Mouse (Mus musculus): ENCODE results near the gene Ugt1a6b. TPM values are rescaled to one million over a fixed set of nuclear protein-coding genes. Genes with fewer than 3 reads are reported as not detected.

Ugt1a6b gene
- polyA plus RNA-seq, 1 experiment from 2014 or later = not detected

GRCm38 (mm10) chr1:88232664-88233380 is 129.8 kb downstream of the Ugt1a6b start:
- 63% methylated on average over 3 of the region's 3 CpGs for WGBS
- H3K27ac ChIP-seq (ENCODE audit: low read depth, low read length) = no peak overlapping the region
- no peak for ATAC-seq (replicated peaks; ENCODE audit: low FRiP score)

GRCm38 (mm10) chr1:88233421-88234247 is 130.6 kb downstream of the Ugt1a6b start:
- H3K9ac ChIP-seq (ENCODE audit: low read length) = no peak overlapping the region
- no peaks in the 10 kb centered on the region for H3K4me1 ChIP-seq (replicated peaks; ENCODE audit: control insufficient read depth, insufficient read depth, low read length)
- peaks cover 96% of the 10 kb centered on the region for H3K9me3 ChIP-seq (ENCODE audit: control insufficient read depth, low read length)
- 71% methylated on average over 14 of the region's 14 CpGs for WGBS
- no peak for ATAC-seq (replicated peaks; ENCODE audit: low FRiP score)
- H3K27me3 ChIP-seq (ENCODE audit: control insufficient read depth, insufficient read depth, low read length) = no peaks in the 10 kb centered on the region
- no peak for DNase-seq (ENCODE audit: low spot score)
- H3K4me3 ChIP-seq (ENCODE audit: low read depth, low read length) = no peak overlapping the region
- H3K36me3 ChIP-seq (ENCODE audit: control insufficient read depth, insufficient read depth, low read length) = no peaks in the 10 kb centered on the region
- H3K4me2 ChIP-seq (ENCODE audit: low read depth, low read length, severe bottlenecking) = no peak overlapping the region
- H3K27ac ChIP-seq (ENCODE audit: low read depth, low read length) = no peak overlapping the region

More at GRCm38 (mm10) chr1:88232664-88233380, 129.8 kb downstream of the Ugt1a6b start:
- Histone ChIP-seq H3K9ac (ENCODE audit: low read length) (no peak overlapping the region), H3K9me3 (ENCODE audit: control insufficient read depth, low read length) (peaks cover 97% of the 10 kb centered on the region), H3K27me3 (ENCODE audit: control insufficient read depth, insufficient read depth, low read length) (no peaks in the 10 kb centered on the region), H3K4me1 (replicated peaks; ENCODE audit: control insufficient read depth, insufficient read depth, low read length) (no peaks in the 10 kb centered on the region), H3K4me3 (ENCODE audit: low read depth, low read length) (no peak overlapping the region), H3K4me2 (ENCODE audit: low read depth, low read length, severe bottlenecking) (no peak overlapping the region), H3K36me3 (ENCODE audit: control insufficient read depth, insufficient read depth, low read length) (no peaks in the 10 kb centered on the region)
- no peak for DNase-seq (ENCODE audit: low spot score)

GRCm38 (mm10) chr1:88234248-88234610 is 131.2 kb downstream of the Ugt1a6b start:
- Histone ChIP-seq H3K27me3 (ENCODE audit: control insufficient read depth, insufficient read depth, low read length) (no peaks in the 10 kb centered on the region), H3K4me2 (ENCODE audit: low read depth, low read length, severe bottlenecking) (no peak overlapping the region), H3K4me3 (ENCODE audit: low read depth, low read length) (no peak overlapping the region), H3K27ac (ENCODE audit: low read depth, low read length) (no peak overlapping the region), H3K9ac (ENCODE audit: low read length) (no peak overlapping the region), H3K4me1 (replicated peaks; ENCODE audit: control insufficient read depth, insufficient read depth, low read length) (no peaks in the 10 kb centered on the region), H3K36me3 (ENCODE audit: control insufficient read depth, insufficient read depth, low read length) (no peaks in the 10 kb centered on the region), H3K9me3 (ENCODE audit: control insufficient read depth, low read length) (peaks cover 96% of the 10 kb centered on the region)
- 64% methylated on average over 4 of the region's 4 CpGs for WGBS
- ATAC-seq (replicated peaks; ENCODE audit: low FRiP score) = no peak
- no peak for DNase-seq (ENCODE audit: low spot score)

- DNase-seq (ENCODE audit: low spot score) (no peak), ATAC-seq (replicated peaks; ENCODE audit: low FRiP score) (no peak)
- Histone ChIP-seq H3K4me3 (ENCODE audit: low read depth, low read length) (no peak overlapping the region), H3K4me1 (replicated peaks; ENCODE audit: control insufficient read depth, insufficient read depth, low read length) (no peaks in the 10 kb centered on the region), H3K27me3 (ENCODE audit: control insufficient read depth, insufficient read depth, low read length) (no peaks in the 10 kb centered on the region), H3K9me3 (ENCODE audit: control insufficient read depth, low read length) (peaks cover 96% of the 10 kb centered on the region), H3K4me2 (ENCODE audit: low read depth, low read length, severe bottlenecking) (no peak overlapping the region), H3K9ac (ENCODE audit: low read length) (no peak overlapping the region), H3K27ac (ENCODE audit: low read depth, low read length) (no peak overlapping the region), H3K36me3 (ENCODE audit: control insufficient read depth, insufficient read depth, low read length) (no peaks in the 10 kb centered on the region)
- WGBS = 47% methylated on average over 5 of the region's 5 CpGs
Observed at GRCm38 (mm10) chr1:88234646-88235045, 131.6 kb downstream of the Ugt1a6b start.

- no peak for ATAC-seq (replicated peaks; ENCODE audit: low FRiP score)
- no peak overlapping the region for H3K9ac ChIP-seq (ENCODE audit: low read length)
- no peak overlapping the region for H3K27ac ChIP-seq (ENCODE audit: low read depth, low read length)
- no peak overlapping the region for H3K4me2 ChIP-seq (ENCODE audit: low read depth, low read length, severe bottlenecking)
- H3K4me3 ChIP-seq (ENCODE audit: low read depth, low read length) = no peak overlapping the region
- peaks cover 96% of the 10 kb centered on the region for H3K9me3 ChIP-seq (ENCODE audit: control insufficient read depth, low read length)
- DNase-seq (ENCODE audit: low spot score) = no peak
- no peaks in the 10 kb centered on the region for H3K4me1 ChIP-seq (replicated peaks; ENCODE audit: control insufficient read depth, insufficient read depth, low read length)
- no peaks in the 10 kb centered on the region for H3K27me3 ChIP-seq (ENCODE audit: control insufficient read depth, insufficient read depth, low read length)
- WGBS = 67% methylated on average over 11 of the region's 11 CpGs
- H3K36me3 ChIP-seq (ENCODE audit: control insufficient read depth, insufficient read depth, low read length) = no peaks in the 10 kb centered on the region
Observed at GRCm38 (mm10) chr1:88235046-88235893, 132.2 kb downstream of the Ugt1a6b start.

GRCm38 (mm10) chr1:88235894-88236415 is 132.9 kb downstream of the Ugt1a6b start:
- WGBS = 69% methylated on average over 4 of the region's 4 CpGs
- no peaks in the 10 kb centered on the region for H3K36me3 ChIP-seq (ENCODE audit: control insufficient read depth, insufficient read depth, low read length)
- ATAC-seq (replicated peaks; ENCODE audit: low FRiP score) = no peak

GRCm38 (mm10) chr1:88237311-88237710 is 134.3 kb downstream of the Ugt1a6b start:
- H3K4me1 ChIP-seq (replicated peaks; ENCODE audit: control insufficient read depth, insufficient read depth, low read length) = no peaks in the 10 kb centered on the region
- WGBS = 80% methylated on average over 5 of the region's 5 CpGs
- no peak overlapping the region for H3K4me2 ChIP-seq (ENCODE audit: low read depth, low read length, severe bottlenecking)
- H3K27me3 ChIP-seq (ENCODE audit: control insufficient read depth, insufficient read depth, low read length) = no peaks in the 10 kb centered on the region
- no peak overlapping the region for H3K4me3 ChIP-seq (ENCODE audit: low read depth, low read length)
- ATAC-seq (replicated peaks; ENCODE audit: low FRiP score) (no peak), DNase-seq (ENCODE audit: low spot score) (no peak)
- H3K27ac ChIP-seq (ENCODE audit: low read depth, low read length) = no peak overlapping the region
- no peaks in the 10 kb centered on the region for H3K36me3 ChIP-seq (ENCODE audit: control insufficient read depth, insufficient read depth, low read length)
- H3K9ac ChIP-seq (ENCODE audit: low read length) = no peak overlapping the region
- H3K9me3 ChIP-seq (ENCODE audit: control insufficient read depth, low read length) = peaks cover 93% of the 10 kb centered on the region

More at GRCm38 (mm10) chr1:88235894-88236415, 132.9 kb downstream of the Ugt1a6b start:
- Histone ChIP-seq H3K27me3 (ENCODE audit: control insufficient read depth, insufficient read depth, low read length) (no peaks in the 10 kb centered on the region), H3K9me3 (ENCODE audit: control insufficient read depth, low read length) (peaks cover 96% of the 10 kb centered on the region), H3K4me3 (ENCODE audit: low read depth, low read length) (no peak overlapping the region), H3K4me2 (ENCODE audit: low read depth, low read length, severe bottlenecking) (no peak overlapping the region), H3K9ac (ENCODE audit: low read length) (no peak overlapping the region), H3K27ac (ENCODE audit: low read depth, low read length) (no peak overlapping the region), H3K4me1 (replicated peaks; ENCODE audit: control insufficient read depth, insufficient read depth, low read length) (no peaks in the 10 kb centered on the region)
- no peak for DNase-seq (ENCODE audit: low spot score)

- H3K4me2 ChIP-seq (ENCODE audit: low read depth, low read length, severe bottlenecking) = no peak overlapping the region
- H3K4me1 ChIP-seq (replicated peaks; ENCODE audit: control insufficient read depth, insufficient read depth, low read length) = no peaks in the 10 kb centered on the region
- H3K9ac ChIP-seq (ENCODE audit: low read length) = no peak overlapping the region
- no peak overlapping the region for H3K27ac ChIP-seq (ENCODE audit: low read depth, low read length)
- ATAC-seq (replicated peaks; ENCODE audit: low FRiP score) = no peak
- DNase-seq (ENCODE audit: low spot score) = no peak
- peaks cover 92% of the 10 kb centered on the region for H3K9me3 ChIP-seq (ENCODE audit: control insufficient read depth, low read length)
- no peaks in the 10 kb centered on the region for H3K27me3 ChIP-seq (ENCODE audit: control insufficient read depth, insufficient read depth, low read length)
- 76% methylated on average over 6 of the region's 6 CpGs for WGBS
- H3K36me3 ChIP-seq (ENCODE audit: control insufficient read depth, insufficient read depth, low read length) = no peaks in the 10 kb centered on the region
- H3K4me3 ChIP-seq (ENCODE audit: low read depth, low read length) = no peak overlapping the region
Observed at GRCm38 (mm10) chr1:88238771-88239170, 135.7 kb downstream of the Ugt1a6b start.
